Mouse (Mus musculus) forebrain, postnatal 0 days (tissue): ENCODE data around the gene Slc9a3r2. TPM values are rescaled to one million over a fixed set of nuclear protein-coding genes. Genes with fewer than 3 reads are reported as not detected.

Experiments
- ATAC-seq: fragments of 200-750 bp; cut with Nextera tagmentation; 2 replicates; pipeline ENCODE4 v1.8.0; 2017; ENCODE audit warnings: mild to moderate bottlenecking, moderate library complexity
- DNase-seq: peaks from one replicate; pipeline ENCODE4 v3.0.0-alpha.2; 2015
- H3K27ac ChIP-seq: fragments of 300-500 bp; sonication (generic); 2 replicates; pipeline ENCODE4 v1.5.1; 2014; ENCODE audit warnings: low read depth, mild to moderate bottlenecking, antibody characterized with exemption, low read length, moderate library complexity, mixed read lengths
- H3K27me3 ChIP-seq: fragments of 300-500 bp; sonication (generic); 2 replicates; pipeline ENCODE4 v1.6.1; 2014; ENCODE audit warnings: mild to moderate bottlenecking, low read length, mixed read lengths; ENCODE audit not compliant: insufficient read depth
- H3K36me3 ChIP-seq: fragments of 300-500 bp; sonication (generic); 2 replicates; pipeline ENCODE4 v1.6.1; 2014; ENCODE audit warnings: mild to moderate bottlenecking, moderate library complexity; ENCODE audit not compliant: insufficient read depth
- H3K4me1 ChIP-seq: fragments of 300-500 bp; sonication (generic); 2 replicates; pipeline ENCODE4 v1.6.1; 2014; ENCODE audit warnings: antibody characterized with exemption; ENCODE audit not compliant: insufficient read depth
- H3K4me2 ChIP-seq: fragments of 300-500 bp; sonication (generic); 2 replicates; pipeline ENCODE4 v1.6.1; 2014; ENCODE audit warnings: low read depth, mild to moderate bottlenecking, moderate library complexity
- H3K4me3 ChIP-seq: fragments of 300-500 bp; sonication (generic); 2 replicates; pipeline ENCODE4 v1.5.1; 2014; ENCODE audit warnings: low read depth, low read length, mixed read lengths
- H3K9ac ChIP-seq: fragments of 300-500 bp; sonication (generic); 2 replicates; pipeline ENCODE4 v1.6.1; 2014; ENCODE audit warnings: mild to moderate bottlenecking
- H3K9me3 ChIP-seq: fragments of 300-500 bp; sonication (generic); 2 replicates; pipeline ENCODE4 v1.6.1; 2016; ENCODE audit warnings: low read length
- CTCF ChIP-seq: sonication (generic); IDR thresholded peaks from 2 replicates; pipeline ENCODE4 v1.5.1; 2016; ENCODE audit warnings: antibody characterized with exemption, control low read depth, low read depth
- WGBS: fragments of 180-500 bp; shearing (Covaris S2); extraction: QIAGEN DNeasy Blood & Tissue Kit; methylation state at CpG from one replicate; pipeline ENCODE4 v1.1.7; 2014; 5-methylcytosine and 5-hydroxymethylcytosine counted together
- polyA plus RNA-seq: library from polyadenylated mRNA; unstranded; fragments of >200 nt; fragmentation: Nextera tagmentation; extraction: Ambion mirVana; gene quantifications from 2 replicates; pipeline ENCODE4 v1.2.1, GENCODE M21; 2015
- total RNA-seq: library from RNA; depleted of rRNA; stranded (reverse); fragments of >200 nt; gene quantifications from 2 replicates; pipeline ENCODE4 v1.2.3, GENCODE M21; 2014

Gene Slc9a3r2
- total and polyA plus RNA-seq, 2 experiments from 2014 or later: 42.0 to 43.5 TPM

DNA sequence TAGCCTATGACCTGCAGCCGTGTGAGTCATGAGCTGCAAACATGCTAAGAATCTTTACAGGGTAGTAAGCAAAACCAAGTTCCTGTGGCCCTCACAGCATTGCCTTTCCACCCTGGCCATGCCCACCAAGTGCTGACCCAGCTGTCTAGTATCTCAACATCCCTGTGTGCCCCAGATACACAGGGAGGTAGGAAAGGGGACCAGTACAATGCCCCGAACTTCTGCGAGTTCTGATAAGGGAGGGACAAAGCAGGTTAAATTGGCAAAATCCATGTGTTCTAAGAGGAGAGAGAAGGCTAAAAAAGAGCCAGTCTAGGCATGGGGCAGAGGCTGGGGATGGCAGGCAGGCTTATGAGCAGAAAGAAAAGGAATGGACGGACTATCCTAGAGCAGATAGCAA is 41.8 kb downstream of the Slc9a3r2 start:
- Histone ChIP-seq H3K4me3 (no peak overlapping the region), H3K9ac (no peak overlapping the region), H3K27me3 (no peaks in the 10 kb centered on the region), H3K36me3 (peaks cover 69% of the 10 kb centered on the region), H3K4me1 (no peaks in the 10 kb centered on the region), H3K9me3 (no peaks in the 10 kb centered on the region), H3K27ac (no peak overlapping the region), H3K4me2 (no peak overlapping the region)
- TF ChIP-seq CTCF: no peak
- ATAC-seq (no peak), DNase-seq (no peak)
- 92% methylated on average over 4 of the region's 4 CpGs for whole genome bisulfite sequencing

DNA sequence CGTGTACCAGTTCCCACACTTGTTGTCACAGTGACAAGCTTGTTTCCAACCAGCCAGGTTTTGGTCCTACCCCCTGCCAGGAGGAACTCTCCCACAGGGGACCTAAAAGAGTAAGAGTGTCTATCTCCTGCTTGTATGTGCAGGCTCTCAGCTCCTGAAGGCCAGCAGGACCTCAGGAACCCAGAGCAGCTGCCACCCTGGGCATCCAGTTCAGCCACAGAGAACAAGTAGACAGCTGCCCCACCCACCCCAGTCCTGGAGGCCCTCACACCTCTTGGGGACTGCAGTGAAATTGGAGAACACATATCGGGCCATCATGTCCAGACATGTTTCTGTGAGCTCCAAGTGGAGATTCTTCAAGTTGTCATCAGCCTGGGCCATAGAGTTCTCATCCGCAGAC is 45.6 kb downstream of the Slc9a3r2 start:
- 90% methylated on average over 3 of the region's 3 CpGs for WGBS
- no peak overlapping the region for H3K9ac ChIP-seq
- ATAC-seq: no peak
- H3K4me3 ChIP-seq: no peak overlapping the region
- no peak overlapping the region for H3K4me2 ChIP-seq
- no peak overlapping the region for H3K27ac ChIP-seq
- H3K4me1 ChIP-seq: no peaks in the 10 kb centered on the region
- H3K9me3 ChIP-seq: no peaks in the 10 kb centered on the region
- H3K36me3 ChIP-seq: peaks cover 90% of the 10 kb centered on the region
- DNase-seq: no peak
- TF ChIP-seq CTCF: no peak
- no peaks in the 10 kb centered on the region for H3K27me3 ChIP-seq

DNA sequence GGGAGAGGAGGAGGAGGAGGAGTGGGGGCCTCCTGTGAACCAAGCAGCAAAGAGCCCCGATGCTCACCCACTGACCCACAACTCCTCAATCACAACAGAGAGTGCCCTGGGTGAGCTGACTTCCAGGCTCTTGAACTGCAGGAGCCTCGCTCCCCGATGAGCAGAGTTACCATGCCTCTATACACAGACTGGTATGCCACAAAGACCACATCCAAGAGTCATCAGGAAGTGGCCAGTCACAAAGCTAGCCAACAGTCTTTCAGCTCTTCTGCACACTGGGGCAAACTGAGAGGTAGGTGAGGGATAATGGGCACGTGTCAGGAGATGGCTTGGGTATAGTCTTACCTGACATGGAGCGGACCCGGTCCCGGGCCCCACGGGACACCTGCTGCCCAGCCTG is 46.2 kb downstream of the Slc9a3r2 start:
- no peaks in the 10 kb centered on the region for H3K27me3 ChIP-seq
- H3K4me3 ChIP-seq: no peak overlapping the region
- no peak overlapping the region for H3K4me2 ChIP-seq
- H3K9me3 ChIP-seq: no peaks in the 10 kb centered on the region
- no peak overlapping the region for H3K27ac ChIP-seq
- no peaks in the 10 kb centered on the region for H3K4me1 ChIP-seq
- H3K36me3 ChIP-seq: peaks cover 94% of the 10 kb centered on the region
- TF ChIP-seq CTCF: no peak
- no peak overlapping the region for H3K9ac ChIP-seq
- DNase-seq (no peak), ATAC-seq (no peak)
- 89% methylated on average over 8 of the region's 8 CpGs for WGBS

DNA sequence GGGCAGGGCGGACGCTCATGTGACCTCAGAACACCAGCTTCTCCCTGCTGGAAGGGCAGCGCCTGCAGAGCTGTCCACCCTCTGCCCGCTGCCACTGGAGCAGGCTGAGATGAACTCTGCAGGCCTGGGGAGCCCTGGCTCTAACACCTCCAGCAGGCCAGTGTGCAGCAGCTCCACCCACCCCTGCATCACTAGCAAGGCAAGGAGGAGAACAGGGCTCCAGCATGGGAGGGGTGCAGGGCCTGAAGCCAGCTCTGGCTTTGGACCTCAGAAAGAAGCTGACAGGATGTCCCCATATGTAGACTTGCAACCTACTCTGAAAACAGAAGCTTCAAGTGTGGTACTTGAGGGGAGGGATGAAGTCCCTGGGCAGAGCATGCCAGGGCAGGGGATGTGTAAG is 49.6 kb downstream of the Slc9a3r2 start:
- 91% methylated on average over 4 of the region's 4 CpGs for WGBS
- no peak overlapping the region for H3K9ac ChIP-seq
- no peak for TF ChIP-seq CTCF
- ATAC-seq (no peak), DNase-seq (no peak)
- no peak overlapping the region for H3K27ac ChIP-seq
- H3K36me3 ChIP-seq: peaks cover 96% of the 10 kb centered on the region
- H3K9me3 ChIP-seq: no peaks in the 10 kb centered on the region
- H3K4me1 ChIP-seq: no peaks in the 10 kb centered on the region
- H3K4me2 ChIP-seq: no peak overlapping the region
- H3K4me3 ChIP-seq: no peak overlapping the region
- no peaks in the 10 kb centered on the region for H3K27me3 ChIP-seq

DNA sequence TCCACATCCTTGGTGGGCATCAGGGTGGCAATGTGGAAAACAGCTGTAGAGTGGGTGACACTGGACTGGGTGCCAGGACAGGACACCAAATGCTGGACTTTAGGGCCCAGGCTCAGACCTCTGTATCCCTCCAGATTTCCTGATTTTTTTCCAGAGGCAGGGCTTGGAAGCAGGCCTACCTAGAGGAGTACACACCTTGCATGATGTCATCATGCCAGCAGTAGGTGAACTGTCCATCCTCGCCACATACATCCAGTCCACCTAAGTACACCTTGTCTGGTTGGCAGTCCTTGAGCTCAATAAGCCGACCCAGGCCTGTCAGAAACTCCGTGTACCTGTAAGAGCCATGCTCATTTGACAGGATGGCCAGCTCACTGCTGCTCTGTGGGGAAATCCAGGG is 52.1 kb downstream of the Slc9a3r2 start:
- Histone ChIP-seq H3K9me3 (no peaks in the 10 kb centered on the region), H3K9ac (no peak overlapping the region), H3K27me3 (no peaks in the 10 kb centered on the region), H3K4me1 (no peaks in the 10 kb centered on the region), H3K4me2 (no peak overlapping the region), H3K27ac (no peak overlapping the region), H3K4me3 (no peak overlapping the region), H3K36me3 (peaks cover 99% of the 10 kb centered on the region)
- 93% methylated on average over 3 of the region's 3 CpGs for WGBS
- no peak for TF ChIP-seq CTCF
- DNase-seq (no peak), ATAC-seq (no peak)

DNA sequence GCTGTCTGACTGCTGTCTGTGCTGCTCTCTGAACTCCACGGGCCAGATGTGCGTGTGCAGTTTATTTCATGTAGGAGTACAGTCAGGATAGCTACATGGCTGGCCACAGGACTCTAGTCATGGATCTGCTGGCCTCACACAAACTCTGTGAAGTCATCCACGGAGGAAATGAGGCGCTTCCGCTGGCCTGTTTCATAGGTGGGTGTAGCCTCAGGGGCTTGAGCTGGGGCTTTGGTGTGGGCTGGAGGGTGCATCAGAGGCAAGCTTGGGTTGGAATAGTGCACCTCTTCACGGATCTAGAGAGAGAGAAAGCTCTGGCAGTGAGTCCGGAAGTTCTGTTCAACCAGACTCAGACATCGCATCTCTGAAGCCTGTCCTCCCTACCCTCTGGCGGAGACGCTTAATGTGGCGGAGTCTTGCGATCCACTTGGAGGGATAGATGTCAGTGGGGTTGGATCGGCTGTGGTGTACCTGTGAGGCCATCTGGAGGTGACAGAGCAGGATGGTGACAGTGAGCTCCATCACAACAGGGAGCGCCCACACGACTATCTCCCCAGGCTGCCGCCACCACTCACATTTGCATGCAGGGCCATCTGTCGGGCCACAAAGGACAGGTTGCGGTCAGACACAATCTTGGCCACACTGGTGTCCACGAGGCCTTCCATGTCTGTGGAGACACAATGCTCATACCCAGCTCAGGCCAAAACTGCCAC is 53.5 kb downstream of the Slc9a3r2 start:
- ATAC-seq: no peak
- no peak for TF ChIP-seq CTCF

DNA sequence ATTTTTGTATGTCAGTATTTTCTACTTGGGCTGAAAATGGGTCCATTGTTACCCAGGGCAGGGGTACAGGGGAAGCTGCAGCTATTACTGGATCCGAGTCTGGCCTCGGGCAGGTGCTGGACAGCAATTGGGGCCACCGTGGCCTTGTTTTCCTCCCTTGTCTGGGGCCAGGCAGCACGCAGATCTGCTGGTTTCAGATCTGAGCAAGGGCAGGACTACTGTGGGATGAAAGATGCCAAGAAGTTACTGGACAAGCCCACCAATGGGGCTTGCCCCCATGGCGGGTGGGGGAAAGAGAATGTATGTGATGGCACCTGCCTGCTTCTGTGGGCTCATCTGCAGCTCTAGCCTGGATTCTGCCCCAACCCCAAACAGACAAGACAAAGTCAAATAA is 54.1 kb downstream of the Slc9a3r2 start:
- H3K27ac ChIP-seq: no peak overlapping the region
- TF ChIP-seq CTCF: no peak
- no peaks in the 10 kb centered on the region for H3K9me3 ChIP-seq
- no peaks in the 10 kb centered on the region for H3K27me3 ChIP-seq
- no peak overlapping the region for H3K4me3 ChIP-seq
- no peak overlapping the region for H3K4me2 ChIP-seq
- peaks cover 99% of the 10 kb centered on the region for H3K36me3 ChIP-seq
- H3K4me1 ChIP-seq: no peaks in the 10 kb centered on the region
- no peak for ATAC-seq
- no peak for DNase-seq
- 76% methylated on average over 5 of the region's 5 CpGs for WGBS
- no peak overlapping the region for H3K9ac ChIP-seq

More for the DNA sequence above, 53.5 kb downstream of the Slc9a3r2 start:
- Histone ChIP-seq H3K4me3 (no peak overlapping the region), H3K36me3 (peaks cover 99% of the 10 kb centered on the region), H3K4me1 (no peaks in the 10 kb centered on the region), H3K4me2 (no peak overlapping the region), H3K9me3 (no peaks in the 10 kb centered on the region), H3K9ac (no peak overlapping the region), H3K27ac (no peak overlapping the region), H3K27me3 (no peaks in the 10 kb centered on the region)
- DNase-seq: no peak
- 88% methylated on average over 19 of the region's 19 CpGs for WGBS
